Mouse (Mus musculus): ENCODE data around the gene Ifi202b. TPM values are rescaled to one million over a fixed set of nuclear protein-coding genes. Genes with fewer than 3 reads are reported as not detected.

Ifi202b gene
- total RNA-seq (2023): not detected

GRCm38 (mm10) chr1:173982694-173983305 lies at the start of gene Ifi202b:
Gene Ifi202b, minus strand, starts transcription at chr1:173982744.

GRCm38 (mm10) chr1:174031698-174032097 lies 49.2 kb upstream of the Ifi202b start, which contains the start of gene Ifi205:
Gene Ifi205, minus strand, starts transcription at chr1:174031810.

GRCm38 (mm10) chr1:173941924-173942779 lies 40.4 kb downstream of the Ifi202b start, which contains the start of the genes Mndal and Ifi203:
Gene Mndal, minus strand, starts transcription at chr1:173942491.
Gene Ifi203, minus strand, starts transcription at chr1:173942672.

Other genes with a start within 250 kb of the Ifi202b start
- gene Ifi207, start 241.0 kb downstream of the Ifi202b start, total RNA-seq (2023): 1 to 10 TPM; 1.1 to 1.5 TPM
- 10 to 100 TPM; 14.1 to 15.1 TPM for gene Ifi204, start 215.8 kb downstream of the Ifi202b start, total RNA-seq (2023)
- under 1 TPM in 1 of 2 experiments, not detected in 1; 0.44 TPM for gene Ifi211, start 69.7 kb downstream of the Ifi202b start, total RNA-seq (2023)
- 100 to 1,000 TPM; 530 to 659 TPM for gene Mndal, start 40.3 kb downstream of the Ifi202b start, total RNA-seq (2023)
- gene Ifi203, start 40.1 kb downstream of the Ifi202b start, total RNA-seq (2023): 100 to 1,000 TPM; 289 to 326 TPM
- gene Ifi205, start 49.1 kb upstream of the Ifi202b start, total RNA-seq (2023): 1 to 10 TPM; 6.0 to 6.6 TPM
- gene Olfr433, start 58.0 kb upstream of the Ifi202b start, total RNA-seq (2023): under 1 TPM; 0.52 to 0.53 TPM
- gene Olfr432, start 66.5 kb upstream of the Ifi202b start, total RNA-seq (2023): not detected
- gene Olfr430, start 83.9 kb upstream of the Ifi202b start, total RNA-seq (2023): not detected
- not detected for gene Olfr429, start 101.6 kb upstream of the Ifi202b start, total RNA-seq (2023)
- not detected for gene Olfr427, start 114.1 kb upstream of the Ifi202b start, total RNA-seq (2023)
- gene Olfr231, start 138.4 kb upstream of the Ifi202b start, total RNA-seq (2023): not detected
- gene Olfr424, start 148.8 kb upstream of the Ifi202b start, total RNA-seq (2023): not detected
- not detected for gene Olfr420, start 172.9 kb upstream of the Ifi202b start, total RNA-seq (2023)
- gene Spta1, start 190.0 kb upstream of the Ifi202b start, total RNA-seq (2023): under 1 TPM in 1 of 2 experiments, not detected in 1; 0.20 TPM

Measured in B cell, adult 67 days (primary cell).